Mouse (Mus musculus): ENCODE measurements around the gene Cdc45.

GRCm38 (mm10) chr16:18751101-18751500 is 60.7 kb downstream of the Cdc45 start:
- TF ChIP-seq CTCF (IDR thresholded peaks at IDR 0.05; ENCODE audit: low read depth), result no peak
- TF ChIP-seq EP300 (IDR thresholded peaks at IDR 0.05; ENCODE audit: low read depth), result no peak

Data from liver, embryonic 14.5 days (tissue).